Mouse (Mus musculus): ENCODE measurements around the gene Gm10718. TPM values are rescaled to one million over a fixed set of nuclear protein-coding genes. Genes with fewer than 3 reads are reported as not detected.
"Not testable (repeated sequence)": the region's sequence is repeated elsewhere in the genome, so short reads cannot be mapped to it uniquely, and the experiment has no call there.

The Gm10718 gene
- polyA plus RNA-seq (2016; fragmentation: Nextera tagmentation; extraction: Ambion mirVana): not detected in 2 replicates

- H3K4me2 ChIP-seq; H3K36me3 ChIP-seq; H3K27ac ChIP-seq (ENCODE audit: poor library complexity, severe bottlenecking); H3K9me3 ChIP-seq (replicated peaks); H3K4me1 ChIP-seq (replicated peaks); H3K27me3 ChIP-seq (replicated peaks); ATAC-seq (ENCODE audit: insufficient number of reproducible peaks, low FRiP score); H3K4me3 ChIP-seq; H3K9ac ChIP-seq: not testable (repeated sequence)
- whole genome bisulfite sequencing: 69% methylated on average over 12 of the region's 13 CpGs
These were observed at the start of gene Gm10718 for GRCm38 (mm10) chr9:3023312-3023984. TSS of gene Gm10718 (plus strand) at chr9:3023547.

- H3K27me3 ChIP-seq (replicated peaks); H3K36me3 ChIP-seq; H3K9ac ChIP-seq; H3K4me3 ChIP-seq; ATAC-seq (ENCODE audit: insufficient number of reproducible peaks, low FRiP score); H3K4me1 ChIP-seq (replicated peaks); H3K9me3 ChIP-seq (replicated peaks); H3K4me2 ChIP-seq; H3K27ac ChIP-seq (ENCODE audit: poor library complexity, severe bottlenecking): not testable (repeated sequence)
- WGBS: 66% methylated on average over 12 of the region's 12 CpGs
These were observed 22.8 kb upstream of the Gm10718 start, which contains the start of gene Gm10722 for GRCm38 (mm10) chr9:3000445-3000972. TSS of gene Gm10722 (plus strand) at chr9:3000922.

GRCm38 (mm10) chr9:3001006-3001405 lies 22.3 kb upstream of the Gm10718 start:
- H3K4me1 ChIP-seq (replicated peaks); H3K27me3 ChIP-seq (replicated peaks); H3K4me3 ChIP-seq; H3K27ac ChIP-seq (ENCODE audit: poor library complexity, severe bottlenecking); H3K4me2 ChIP-seq; ATAC-seq (ENCODE audit: insufficient number of reproducible peaks, low FRiP score); H3K36me3 ChIP-seq; H3K9me3 ChIP-seq (replicated peaks); H3K9ac ChIP-seq: not testable (repeated sequence)
- WGBS: 61% methylated on average over 8 of the region's 8 CpGs

- not testable (repeated sequence) for H3K27me3 ChIP-seq (replicated peaks); H3K9me3 ChIP-seq (replicated peaks); H3K4me2 ChIP-seq; H3K36me3 ChIP-seq; H3K9ac ChIP-seq; H3K4me3 ChIP-seq; H3K4me1 ChIP-seq (replicated peaks)
- WGBS: 64% methylated on average over 9 of the region's 11 CpGs
- H3K27ac ChIP-seq (ENCODE audit: poor library complexity, severe bottlenecking): 0 out of 2 replicates have a peak overlapping the region, but pooled peaks have one; percentile 0
- ATAC-seq (ENCODE audit: insufficient number of reproducible peaks, low FRiP score): peak; percentile 86
These were observed 21.2 kb upstream of the Gm10718 start for GRCm38 (mm10) chr9:3001948-3002659.

GRCm38 (mm10) chr9:3002794-3003396 lies 20.5 kb upstream of the Gm10718 start, which contains the start of gene Gm11168:
TSS of gene Gm11168 (plus strand) at chr9:3003346.
- 0 out of 2 replicates have a peak within 1 kb of the TSS, but pooled peaks have one; percentile 0 for H3K27ac ChIP-seq (ENCODE audit: poor library complexity, severe bottlenecking)
- H3K4me1 ChIP-seq (replicated peaks); H3K9me3 ChIP-seq (replicated peaks); H3K4me3 ChIP-seq; H3K9ac ChIP-seq; ATAC-seq (ENCODE audit: insufficient number of reproducible peaks, low FRiP score); H3K4me2 ChIP-seq; H3K27me3 ChIP-seq (replicated peaks); H3K36me3 ChIP-seq: not testable (repeated sequence)
- WGBS: 69% methylated on average over 6 of the region's 14 CpGs

GRCm38 (mm10) chr9:3006179-3006578 lies 17.2 kb upstream of the Gm10718 start:
- WGBS: 76% methylated on average over 1 of the region's 5 CpGs
- H3K4me3 ChIP-seq; H3K27ac ChIP-seq (ENCODE audit: poor library complexity, severe bottlenecking); H3K4me2 ChIP-seq; H3K9ac ChIP-seq; H3K27me3 ChIP-seq (replicated peaks); H3K4me1 ChIP-seq (replicated peaks); H3K9me3 ChIP-seq (replicated peaks); ATAC-seq (ENCODE audit: insufficient number of reproducible peaks, low FRiP score); H3K36me3 ChIP-seq: not testable (repeated sequence)

- H3K27ac ChIP-seq (ENCODE audit: poor library complexity, severe bottlenecking); H3K9me3 ChIP-seq (replicated peaks); H3K4me2 ChIP-seq; H3K4me1 ChIP-seq (replicated peaks); H3K27me3 ChIP-seq (replicated peaks); H3K4me3 ChIP-seq; H3K9ac ChIP-seq; H3K36me3 ChIP-seq: not testable (repeated sequence)
- WGBS: 66% methylated on average over 8 of the region's 8 CpGs
- peak; percentile 79 for ATAC-seq (ENCODE audit: insufficient number of reproducible peaks, low FRiP score)
These were observed 16.7 kb upstream of the Gm10718 start for GRCm38 (mm10) chr9:3006636-3007035.

- not testable (repeated sequence) for H3K4me2 ChIP-seq; H3K9ac ChIP-seq; H3K36me3 ChIP-seq; H3K4me3 ChIP-seq; H3K4me1 ChIP-seq (replicated peaks); H3K27me3 ChIP-seq (replicated peaks); ATAC-seq (ENCODE audit: insufficient number of reproducible peaks, low FRiP score); H3K27ac ChIP-seq (ENCODE audit: poor library complexity, severe bottlenecking); H3K9me3 ChIP-seq (replicated peaks)
- WGBS: 76% methylated on average over 8 of the region's 9 CpGs
These were observed 16.1 kb upstream of the Gm10718 start for GRCm38 (mm10) chr9:3007272-3007671.

- not testable (repeated sequence) for H3K4me3 ChIP-seq; H3K9ac ChIP-seq; H3K9me3 ChIP-seq (replicated peaks); H3K36me3 ChIP-seq; H3K4me1 ChIP-seq (replicated peaks); H3K27me3 ChIP-seq (replicated peaks); H3K27ac ChIP-seq (ENCODE audit: poor library complexity, severe bottlenecking); H3K4me2 ChIP-seq
- no CpG with 5 or more reads among the region's 5 CpGs for WGBS
- ATAC-seq (ENCODE audit: insufficient number of reproducible peaks, low FRiP score): peak; percentile 37
These were observed 14.0 kb upstream of the Gm10718 start for GRCm38 (mm10) chr9:3009331-3009730.

- 84% methylated on average over 3 of the region's 7 CpGs for WGBS
- not testable (repeated sequence) for H3K4me3 ChIP-seq; H3K27me3 ChIP-seq (replicated peaks); ATAC-seq (ENCODE audit: insufficient number of reproducible peaks, low FRiP score); H3K36me3 ChIP-seq; H3K4me1 ChIP-seq (replicated peaks); H3K9me3 ChIP-seq (replicated peaks); H3K27ac ChIP-seq (ENCODE audit: poor library complexity, severe bottlenecking); H3K9ac ChIP-seq; H3K4me2 ChIP-seq
These were observed 11.2 kb upstream of the Gm10718 start for GRCm38 (mm10) chr9:3012054-3012621.

- not testable (repeated sequence) for H3K4me2 ChIP-seq; H3K36me3 ChIP-seq; H3K9me3 ChIP-seq (replicated peaks); H3K9ac ChIP-seq; H3K4me3 ChIP-seq; H3K4me1 ChIP-seq (replicated peaks); H3K27ac ChIP-seq (ENCODE audit: poor library complexity, severe bottlenecking); H3K27me3 ChIP-seq (replicated peaks)
- peak; percentile 63 for ATAC-seq (ENCODE audit: insufficient number of reproducible peaks, low FRiP score)
- no CpG with 5 or more reads among the region's 11 CpGs for WGBS
These were observed 10.5 kb upstream of the Gm10718 start, which contains the start of gene Gm10721 for GRCm38 (mm10) chr9:3012733-3013279. TSS of gene Gm10721 (plus strand) at chr9:3013140.

All from heart, embryonic 12.5 days (tissue).